Mouse (Mus musculus) ES-Bruce4 (cell line): ENCODE results near the gene Arid5b.

Experiments
- CTCF ChIP-seq: IDR thresholded peaks from one replicate; pipeline ENCODE4 v1.8.1; 2011; ENCODE audit warnings: low read depth, low read length
- EP300 ChIP-seq: IDR thresholded peaks from 2 replicates; pipeline ENCODE4 v1.6.1; 2011; ENCODE audit warnings: low read depth, low read length; ENCODE audit not compliant: insufficient read depth
- POLR2A ChIP-seq: IDR thresholded peaks from one replicate; pipeline ENCODE4 v1.8.1; 2011; ENCODE audit warnings: low read length; ENCODE audit not compliant: insufficient read depth

DNA sequence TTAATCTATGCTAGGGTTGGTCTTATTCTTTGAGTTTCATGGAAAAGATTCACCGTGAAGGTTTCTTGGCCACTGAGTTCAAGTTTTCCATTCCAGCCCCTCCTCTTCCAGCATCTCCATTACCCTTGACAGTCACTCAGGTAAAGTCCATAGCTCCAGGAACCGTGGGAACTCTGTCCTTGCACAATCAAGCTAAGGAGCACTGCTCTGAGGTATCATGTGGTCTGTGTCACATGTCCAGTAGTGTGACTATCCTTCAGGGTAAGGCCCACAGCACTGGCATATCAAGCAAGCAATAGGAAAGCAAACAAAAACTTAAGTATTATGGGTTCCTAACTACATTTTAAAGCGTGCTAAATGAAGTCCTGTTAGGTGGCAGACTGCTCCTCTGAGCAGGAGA, 22.4 kb downstream of the Arid5b start:
- TF ChIP-seq POLR2A (no peak), CTCF (no peak), EP300 (no peak)
